Mouse (Mus musculus) cortical plate, adult 2 months (tissue): ENCODE results near the gene 1700010B08Rik. TPM values are rescaled to one million over a fixed set of nuclear protein-coding genes. Genes with fewer than 3 reads are reported as not detected.
"Not testable (repeated sequence)": the region's sequence is repeated elsewhere in the genome, so short reads cannot be mapped to it uniquely, and the experiment has no call there.

Experiments
- H3K27ac ChIP-seq: fragments of 200-500 bp; 2 replicates; pipeline ENCODE4 v1.5.1; 2012; ENCODE audit warnings: low read length, control low read depth, inconsistent platforms; ENCODE audit not compliant: insufficient read depth
- H3K4me1 ChIP-seq: fragments of 200-500 bp; 2 replicates; pipeline ENCODE4 v1.6.1; 2011; ENCODE audit warnings: low read length; ENCODE audit not compliant: control insufficient read depth, insufficient read depth
- H3K4me3 ChIP-seq: fragments of 200-500 bp; 2 replicates; pipeline ENCODE4 v1.5.1; 2011; ENCODE audit warnings: mild to moderate bottlenecking, low read length, control low read depth; ENCODE audit not compliant: insufficient read depth
- CTCF ChIP-seq: fragments of 200-500 bp; IDR thresholded peaks from 2 replicates; pipeline ENCODE4 v1.5.1; 2011; ENCODE audit warnings: mild to moderate bottlenecking, control low read depth, low read length; ENCODE audit not compliant: insufficient read depth; ENCODE audit errors: extremely low read depth
- POLR2A ChIP-seq: fragments of 200-500 bp; IDR thresholded peaks from 2 replicates; pipeline ENCODE4 v1.6.1; 2011; ENCODE audit warnings: mild to moderate bottlenecking, low read length, control low read depth; ENCODE audit not compliant: insufficient read depth; ENCODE audit errors: extremely low read depth
- polyA plus RNA-seq: library from polyadenylated mRNA; depleted of rRNA; stranded (reverse); fragments of >200 nt; gene quantifications from 2 replicates; pipeline ENCODE4 v1.2.3, GENCODE M21; 2012

Gene 1700010B08Rik
- polyA plus RNA-seq, 1 experiment = not detected

DNA sequence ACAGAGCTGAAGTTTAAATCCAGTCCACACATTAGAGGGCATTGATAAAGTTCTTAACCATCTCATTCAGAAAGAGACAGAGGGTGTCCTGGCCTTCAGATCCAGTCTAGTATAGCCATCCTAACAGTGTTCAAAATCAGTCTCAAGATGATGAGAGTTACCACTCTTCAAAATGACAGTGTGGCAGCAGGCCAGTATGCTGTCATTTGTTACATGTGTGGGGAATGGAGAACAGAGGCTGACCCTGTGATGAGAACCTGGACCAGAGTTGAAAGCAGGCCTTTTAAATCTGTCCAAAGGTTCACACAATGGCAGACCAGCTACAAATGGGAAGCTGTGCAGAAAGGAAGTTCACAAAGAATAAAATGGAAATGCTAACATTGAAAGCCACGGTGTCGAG is 26.5 kb upstream of the 1700010B08Rik start:
- Histone ChIP-seq H3K4me3 (no peak overlapping the region), H3K4me1 (no peaks in the 10 kb centered on the region), H3K27ac (no peak overlapping the region)
- no peak for TF ChIP-seq POLR2A
- no peak for TF ChIP-seq CTCF

DNA sequence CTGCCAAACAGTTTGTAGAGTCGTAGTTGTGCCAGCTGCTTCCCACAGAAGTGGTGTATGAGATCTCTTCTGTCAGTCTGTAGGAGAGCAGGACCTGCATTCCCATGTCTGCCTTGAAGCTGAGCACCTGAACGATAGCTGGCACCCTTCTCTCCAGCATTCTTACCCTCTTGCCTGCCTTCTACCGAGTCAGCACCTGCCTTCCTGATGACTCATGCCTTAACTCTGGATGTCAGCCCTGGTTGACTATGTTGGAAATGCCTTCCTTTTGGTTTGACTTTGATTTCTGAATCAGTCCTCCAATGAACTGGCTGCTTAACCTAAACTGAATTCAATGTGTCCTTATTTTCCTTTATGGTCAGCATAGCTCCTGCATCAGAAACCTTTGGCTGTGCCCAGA is 20.4 kb upstream of the 1700010B08Rik start:
- TF ChIP-seq CTCF = no peak
- TF ChIP-seq POLR2A = no peak
- Histone ChIP-seq H3K27ac (no peak overlapping the region), H3K4me3 (no peak overlapping the region), H3K4me1 (no peaks in the 10 kb centered on the region; the same call in 1 of the 2 replicates)

DNA sequence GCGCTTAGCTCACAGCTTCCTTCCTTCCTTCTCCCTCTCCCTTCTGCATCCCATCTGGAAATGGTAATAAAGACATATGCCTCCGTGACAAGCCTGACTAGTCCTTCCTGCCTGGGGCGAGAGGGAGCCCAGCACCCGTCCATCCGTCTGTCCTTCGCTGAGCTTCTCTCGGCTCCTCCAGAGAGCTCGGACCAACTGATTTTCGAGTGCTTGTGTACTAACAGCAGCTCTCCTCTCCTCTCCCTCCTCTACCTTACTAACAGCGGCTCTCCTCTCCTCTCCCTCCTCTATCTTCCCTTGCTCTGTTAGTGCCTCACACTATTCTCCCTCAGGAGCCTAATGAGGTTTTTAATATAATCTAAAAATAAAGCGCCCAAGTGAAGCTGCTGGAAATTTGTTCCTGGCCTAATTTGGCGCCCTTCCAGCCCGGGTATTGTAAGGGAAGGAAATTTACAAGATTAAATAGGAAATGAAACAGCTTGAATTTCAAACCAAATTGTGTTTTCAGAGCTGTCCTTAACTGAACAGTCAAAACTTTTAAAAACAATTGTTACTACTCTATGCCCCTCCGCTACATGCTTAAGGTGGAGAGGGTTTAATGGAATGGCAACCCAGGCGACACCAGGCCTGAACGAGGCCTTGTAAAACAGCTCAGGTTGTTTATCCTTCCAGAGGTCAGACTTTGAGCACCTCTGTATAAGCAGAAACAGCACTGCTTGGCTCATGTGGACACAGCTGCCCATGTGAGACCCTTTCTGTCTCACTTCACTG is 16.9 kb upstream of the 1700010B08Rik start:
- Histone ChIP-seq H3K4me3 (no peak overlapping the region), H3K4me1 (no peaks in the 10 kb centered on the region; the same call in 1 of the 2 replicates), H3K27ac (no peak overlapping the region)
- TF ChIP-seq CTCF (no peak), POLR2A (no peak)

DNA sequence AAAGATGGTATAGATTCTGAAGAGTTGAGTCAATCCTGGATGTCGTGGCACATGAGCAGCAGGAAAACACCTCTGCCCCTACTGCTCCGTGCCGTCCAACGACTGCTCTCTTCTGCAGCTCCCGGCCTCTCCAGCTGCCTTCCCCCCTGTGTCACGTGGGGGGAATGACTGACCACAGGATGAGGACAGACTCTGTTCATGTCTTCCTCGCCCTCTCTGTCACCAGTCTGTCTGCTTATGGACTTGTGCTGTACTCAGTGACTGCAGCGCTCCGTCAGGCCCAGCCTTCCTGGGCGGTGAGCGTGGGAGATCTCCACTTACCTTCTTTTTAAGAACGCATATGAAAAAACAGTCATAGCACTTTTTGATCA is 16.4 kb upstream of the 1700010B08Rik start:
- Histone ChIP-seq H3K27ac (no peak overlapping the region), H3K4me1 (no peaks in the 10 kb centered on the region; the same call in 1 of the 2 replicates)

DNA sequence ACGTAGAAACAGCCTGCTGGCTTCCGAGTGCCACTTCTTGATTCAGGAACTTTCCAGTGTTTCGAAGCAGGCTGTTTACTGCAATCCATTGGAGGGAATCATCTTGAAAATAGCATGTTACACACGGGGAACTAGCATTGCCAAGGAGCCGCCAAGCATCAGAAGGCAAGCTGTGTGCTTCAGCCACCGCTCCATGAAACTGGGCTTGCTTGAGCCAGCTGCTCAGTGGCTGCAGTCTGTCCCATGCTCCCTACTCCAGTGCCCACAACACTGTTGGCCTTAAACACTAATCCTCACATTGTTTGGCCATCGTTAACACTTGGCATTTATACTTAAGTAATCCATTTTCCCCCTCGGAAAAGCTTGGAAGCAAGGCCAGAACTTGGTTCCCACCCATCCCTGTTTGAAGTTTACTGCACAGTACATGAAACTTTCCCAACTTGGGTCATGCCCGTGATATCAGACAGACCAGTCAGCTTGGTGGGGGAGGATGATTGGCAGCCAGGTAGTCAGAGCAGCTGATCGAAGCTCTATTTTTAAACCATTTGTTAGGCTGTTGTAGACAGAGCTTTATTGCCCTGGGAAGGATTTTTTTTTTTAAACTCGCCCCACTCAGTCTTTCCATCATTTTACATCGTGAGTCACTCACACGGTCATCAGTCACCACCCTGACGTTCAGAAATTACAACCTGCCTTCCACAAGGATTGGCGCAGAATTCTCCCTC is 13.2 kb upstream of the 1700010B08Rik start:
- H3K4me1 ChIP-seq = peaks cover 1% of the 10 kb centered on the region; the same call in 1 of the 2 replicates
- H3K4me3 ChIP-seq = no peak overlapping the region
- H3K27ac ChIP-seq = no peak overlapping the region
- TF ChIP-seq CTCF (no peak), POLR2A (no peak)

More for the DNA sequence above, 16.4 kb upstream of the 1700010B08Rik start:
- TF ChIP-seq CTCF (no peak), POLR2A (no peak)
- no peak overlapping the region for H3K4me3 ChIP-seq

DNA sequence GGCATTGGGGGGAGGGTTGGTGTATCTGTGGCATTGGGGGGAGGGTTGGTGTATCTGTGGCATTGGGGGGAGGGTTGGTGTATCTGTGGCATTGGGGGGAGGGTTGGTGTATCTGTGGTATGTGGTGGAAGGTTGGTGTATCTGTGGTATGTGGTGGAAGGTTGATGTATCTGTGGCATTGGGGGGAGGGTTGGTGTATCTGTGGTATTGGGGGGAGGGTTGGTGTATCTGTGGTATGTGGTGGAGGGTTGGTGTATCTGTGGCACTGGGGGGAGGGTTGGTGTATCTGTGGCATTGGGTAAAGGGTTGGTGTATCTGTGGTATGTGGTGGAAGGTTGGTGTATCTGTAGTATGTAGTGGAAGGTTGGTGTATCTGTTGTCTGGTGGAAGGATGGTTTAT is 11.6 kb upstream of the 1700010B08Rik start:
- not testable (repeated sequence) for H3K4me3 ChIP-seq, H3K4me1 ChIP-seq, H3K27ac ChIP-seq

DNA sequence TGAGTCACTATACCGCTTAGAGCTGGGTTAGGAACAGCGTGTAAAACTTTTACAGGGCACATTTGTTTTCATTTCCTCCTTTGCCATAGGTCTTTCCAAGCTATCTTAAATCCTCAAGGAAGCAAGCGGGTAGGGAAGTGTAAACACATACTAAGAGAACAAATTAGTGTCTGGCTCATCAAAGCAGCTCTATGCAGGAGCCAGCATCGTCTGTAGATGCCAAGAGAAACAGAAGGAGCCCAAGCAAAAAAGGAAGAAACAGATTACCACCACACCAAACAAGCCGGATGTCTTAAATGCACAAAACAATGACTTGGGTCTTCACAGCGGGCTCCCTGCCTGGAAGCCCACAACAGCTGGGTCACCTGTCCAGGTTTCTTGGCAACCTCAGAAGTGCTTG is 9.0 kb upstream of the 1700010B08Rik start:
- H3K27ac ChIP-seq = no peak overlapping the region
- TF ChIP-seq CTCF (no peak), POLR2A (no peak)
- H3K4me3 ChIP-seq = no peak overlapping the region
- peaks cover 1% of the 10 kb centered on the region; the same call in 1 of the 2 replicates for H3K4me1 ChIP-seq

DNA sequence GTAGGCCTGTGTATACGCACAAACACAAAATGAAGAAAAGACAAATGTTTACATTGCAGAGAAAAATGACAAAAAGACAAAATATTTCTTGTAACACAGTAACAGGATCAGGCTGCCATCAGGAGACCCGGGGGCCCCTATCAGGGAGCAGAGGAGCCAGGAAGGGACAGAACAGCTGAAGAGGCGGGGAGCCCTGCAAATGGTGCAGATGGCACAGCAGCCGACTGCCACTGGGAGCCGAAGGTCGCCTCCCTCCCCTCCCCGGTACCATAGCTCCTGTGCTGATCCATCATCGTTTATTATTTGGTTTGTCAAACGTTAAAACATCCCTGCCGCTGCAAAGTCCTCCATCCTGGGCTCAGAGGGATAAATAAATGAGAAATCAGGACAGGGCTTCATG is 6.6 kb upstream of the 1700010B08Rik start:
- H3K4me3 ChIP-seq = no peak overlapping the region
- TF ChIP-seq CTCF = no peak
- no peak for TF ChIP-seq POLR2A
- no peak overlapping the region for H3K27ac ChIP-seq
- peaks cover 1% of the 10 kb centered on the region; the same call in 1 of the 2 replicates for H3K4me1 ChIP-seq

DNA sequence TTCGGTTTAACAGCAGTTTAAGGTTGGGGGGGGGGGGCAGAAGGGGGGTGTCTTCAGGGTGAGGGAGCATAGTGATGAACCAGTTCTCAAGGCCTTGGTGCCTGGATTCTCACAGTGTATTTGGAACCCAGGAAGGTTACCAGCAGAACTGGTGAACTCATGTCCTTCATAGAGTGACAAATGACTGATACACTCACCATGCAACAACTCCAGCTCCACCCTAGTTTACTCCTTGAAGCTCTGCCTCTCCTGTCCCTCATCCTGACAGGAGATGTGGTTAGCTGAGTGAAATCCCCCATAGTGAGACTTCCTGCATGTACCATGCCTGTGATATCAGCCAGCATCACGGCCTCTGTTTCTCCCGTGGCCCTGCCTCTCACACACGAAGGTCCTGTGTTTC is 6.0 kb upstream of the 1700010B08Rik start:
- H3K27ac ChIP-seq = no peak overlapping the region
- TF ChIP-seq POLR2A (no peak), CTCF (no peak)

DNA sequence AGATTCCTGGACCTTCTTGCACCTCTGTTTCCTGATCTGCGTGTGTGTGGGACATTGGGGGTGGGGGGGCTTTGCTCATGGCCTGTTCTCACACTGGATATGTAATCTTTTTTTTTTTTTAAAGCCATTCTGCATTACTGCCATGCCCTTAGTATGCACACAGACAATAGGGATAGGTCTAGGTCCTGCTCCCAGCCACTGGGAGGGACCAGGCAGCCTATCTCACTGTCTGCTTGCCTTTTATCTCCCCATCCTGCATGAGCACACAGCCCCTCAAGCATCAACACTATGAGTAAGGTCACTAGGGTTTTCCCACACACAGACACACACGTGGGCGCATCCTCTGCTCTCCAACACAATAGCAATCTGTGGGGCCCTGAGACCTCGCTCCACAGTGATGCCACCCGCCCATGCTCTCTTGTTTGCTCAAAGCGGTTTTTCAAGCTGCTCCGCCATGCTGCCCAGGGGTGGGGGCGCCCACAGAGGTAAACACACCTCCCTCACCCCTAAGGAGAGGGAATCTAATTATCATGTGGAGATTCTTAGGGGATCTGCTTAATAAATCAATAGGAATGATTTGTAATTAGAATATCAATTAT is 4.5 kb upstream of the 1700010B08Rik start:
- no peak overlapping the region for H3K27ac ChIP-seq
- H3K4me1 ChIP-seq = peaks cover 1% of the 10 kb centered on the region; the same call in 1 of the 2 replicates
- no peak overlapping the region for H3K4me3 ChIP-seq
- TF ChIP-seq CTCF (no peak), POLR2A (no peak)

More for the DNA sequence above, 6.0 kb upstream of the 1700010B08Rik start:
- peaks cover 1% of the 10 kb centered on the region; the same call in 1 of the 2 replicates for H3K4me1 ChIP-seq
- no peak overlapping the region for H3K4me3 ChIP-seq
